Mouse (Mus musculus) C2C12 (cell line): ENCODE results near the gene Krt72.

Source experiments
- CTCF ChIP-seq: IDR thresholded peaks from one replicate; pipeline ENCODE4 v1.5.1; 2011; ENCODE audit not compliant: control insufficient read depth, insufficient read depth, insufficient read length
- USF1 ChIP-seq: IDR thresholded peaks from one replicate; pipeline ENCODE4 v1.6.1; 2011; ENCODE audit warnings: low read depth, mild to moderate bottlenecking, control low read depth, moderate library complexity

DNA sequence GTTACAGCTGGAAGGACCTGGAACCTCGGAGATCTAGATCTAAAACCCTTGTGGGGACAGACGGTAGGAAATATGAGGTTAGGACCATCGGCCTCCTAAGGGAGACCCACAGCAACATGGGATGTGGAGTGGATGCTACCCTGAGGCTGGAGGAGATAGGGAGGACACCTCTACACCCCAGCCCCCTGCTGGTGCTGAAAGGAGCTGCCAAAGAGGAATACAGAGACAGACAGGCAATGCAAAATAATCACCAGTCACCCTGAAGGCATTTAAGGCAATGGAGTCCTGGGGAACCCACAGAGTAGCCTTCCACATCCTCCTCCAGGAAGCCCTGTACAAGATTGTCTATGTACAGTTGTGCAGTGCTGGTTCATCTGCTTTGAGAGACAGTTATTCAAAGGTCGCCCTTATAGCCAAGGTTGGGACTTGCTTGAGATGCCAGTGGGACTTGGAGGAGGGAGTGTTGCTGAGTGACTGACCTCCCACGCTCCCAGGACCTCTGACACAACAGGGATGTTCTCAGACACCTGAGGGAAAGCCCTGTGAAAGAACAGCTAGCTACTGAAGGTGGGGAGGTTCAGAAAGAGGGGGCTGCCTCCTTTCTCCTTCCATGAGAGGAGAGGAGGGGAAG lies 14.1 kb downstream of the Krt72 start:
- TF ChIP-seq CTCF = peak; percentile 17
- TF ChIP-seq USF1 = no peak
